Mouse (Mus musculus): Measurements from ENCODE around the gene Crbn. TPM values are rescaled to one million over a fixed set of nuclear protein-coding genes. Genes with fewer than 3 reads are reported as not detected.

The Crbn gene
- polyA plus RNA-seq, 1 experiment from 2014 or later, result 58.5 TPM

- Histone ChIP-seq H3K4me3 (no peak overlapping the region), H3K27ac (no peak overlapping the region), H3K36me3 (no peaks in the 10 kb centered on the region), H3K27me3 (replicated peaks) (no peaks in the 10 kb centered on the region), H3K9ac (no peak overlapping the region), H3K9me3 (no peaks in the 10 kb centered on the region), H3K4me1 (no peaks in the 10 kb centered on the region), H3K4me2 (replicated peaks) (no peak overlapping the region)
- no peak for ATAC-seq (ENCODE audit: low FRiP score, low read depth)
- 91% methylated on average over 3 of the region's 3 CpGs for WGBS
Observed at GRCm38 (mm10) chr6:106760473-106761218, 39.2 kb downstream of the Crbn start.

GRCm38 (mm10) chr6:106758299-106758698, 41.6 kb downstream of the Crbn start:
- WGBS, result 80% methylated on average over 3 of the region's 3 CpGs
- H3K4me1 ChIP-seq, result no peaks in the 10 kb centered on the region
- no peaks in the 10 kb centered on the region for H3K36me3 ChIP-seq
- no peak overlapping the region for H3K4me3 ChIP-seq
- H3K27me3 ChIP-seq (replicated peaks), result no peaks in the 10 kb centered on the region
- no peak for ATAC-seq (ENCODE audit: low FRiP score, low read depth)
- H3K4me2 ChIP-seq (replicated peaks), result no peak overlapping the region
- H3K9me3 ChIP-seq, result no peaks in the 10 kb centered on the region
- no peak overlapping the region for H3K27ac ChIP-seq
- no peak overlapping the region for H3K9ac ChIP-seq

GRCm38 (mm10) chr6:106750291-106750690, 49.6 kb downstream of the Crbn start:
- no peak overlapping the region for H3K9ac ChIP-seq
- no peaks in the 10 kb centered on the region for H3K9me3 ChIP-seq
- 73% methylated on average over 7 of the region's 7 CpGs for WGBS
- no peaks in the 10 kb centered on the region for H3K27me3 ChIP-seq (replicated peaks)
- no peaks in the 10 kb centered on the region for H3K4me1 ChIP-seq
- H3K36me3 ChIP-seq, result no peaks in the 10 kb centered on the region
- H3K4me2 ChIP-seq (replicated peaks), result no peak overlapping the region
- no peak overlapping the region for H3K27ac ChIP-seq
- H3K4me3 ChIP-seq, result no peak overlapping the region
- no peak for ATAC-seq (ENCODE audit: low FRiP score, low read depth)

GRCm38 (mm10) chr6:106748887-106749388, 50.9 kb downstream of the Crbn start, which contains the start of gene Il5ra:
TSS of gene Il5ra (minus strand) at chr6:106749037.
- Histone ChIP-seq H3K9me3 (no peaks in the 10 kb centered on the region), H3K9ac (no peak within 1 kb of the TSS), H3K27me3 (replicated peaks) (no peaks in the 10 kb centered on the region), H3K4me3 (no peak within 1 kb of the TSS), H3K4me1 (no peaks in the 10 kb centered on the region), H3K4me2 (replicated peaks) (no peak within 1 kb of the TSS), H3K36me3 (no peaks in the 10 kb centered on the region), H3K27ac (no peak within 1 kb of the TSS)
- ATAC-seq (ENCODE audit: low FRiP score, low read depth), result no peak
- 82% methylated on average over 6 of the region's 6 CpGs for WGBS

- Histone ChIP-seq H3K27ac (no peak overlapping the region), H3K4me1 (no peaks in the 10 kb centered on the region), H3K4me2 (replicated peaks) (no peak overlapping the region), H3K36me3 (no peaks in the 10 kb centered on the region), H3K4me3 (no peak overlapping the region), H3K9ac (no peak overlapping the region), H3K27me3 (replicated peaks) (no peaks in the 10 kb centered on the region), H3K9me3 (no peaks in the 10 kb centered on the region)
- no peak for ATAC-seq (ENCODE audit: low FRiP score, low read depth)
- 86% methylated on average over 3 of the region's 3 CpGs for WGBS
Observed at GRCm38 (mm10) chr6:106747804-106748203, 52.1 kb downstream of the Crbn start.

GRCm38 (mm10) chr6:106747251-106747650, 52.6 kb downstream of the Crbn start:
- Histone ChIP-seq H3K27me3 (replicated peaks) (no peaks in the 10 kb centered on the region), H3K9ac (no peak overlapping the region), H3K4me2 (replicated peaks) (no peak overlapping the region), H3K4me1 (no peaks in the 10 kb centered on the region), H3K9me3 (no peaks in the 10 kb centered on the region), H3K4me3 (no peak overlapping the region), H3K36me3 (no peaks in the 10 kb centered on the region), H3K27ac (no peak overlapping the region)
- WGBS, result 93% methylated on average over 5 of the region's 5 CpGs
- no peak for ATAC-seq (ENCODE audit: low FRiP score, low read depth)

GRCm38 (mm10) chr6:106745673-106746394, 54.0 kb downstream of the Crbn start:
- H3K4me3 ChIP-seq, result no peak overlapping the region
- H3K27ac ChIP-seq, result no peak overlapping the region
- no peak overlapping the region for H3K4me2 ChIP-seq (replicated peaks)
- H3K9me3 ChIP-seq, result no peaks in the 10 kb centered on the region
- H3K4me1 ChIP-seq, result no peaks in the 10 kb centered on the region
- 83% methylated on average over 7 of the region's 7 CpGs for WGBS
- ATAC-seq (ENCODE audit: low FRiP score, low read depth), result no peak
- no peak overlapping the region for H3K9ac ChIP-seq
- no peaks in the 10 kb centered on the region for H3K27me3 ChIP-seq (replicated peaks)
- no peaks in the 10 kb centered on the region for H3K36me3 ChIP-seq

GRCm38 (mm10) chr6:106743556-106744233, 56.2 kb downstream of the Crbn start:
- Histone ChIP-seq H3K9me3 (no peaks in the 10 kb centered on the region), H3K4me1 (no peaks in the 10 kb centered on the region), H3K27ac (no peak overlapping the region), H3K27me3 (replicated peaks) (no peaks in the 10 kb centered on the region), H3K36me3 (no peaks in the 10 kb centered on the region), H3K4me2 (replicated peaks) (no peak overlapping the region), H3K4me3 (no peak overlapping the region), H3K9ac (no peak overlapping the region)
- ATAC-seq (ENCODE audit: low FRiP score, low read depth), result no peak
- WGBS, result 80% methylated on average over 7 of the region's 7 CpGs

- 95% methylated on average over 1 of the region's 1 CpGs for WGBS
- Histone ChIP-seq H3K27me3 (replicated peaks) (no peaks in the 10 kb centered on the region), H3K36me3 (no peaks in the 10 kb centered on the region), H3K4me1 (no peaks in the 10 kb centered on the region), H3K4me3 (no peak overlapping the region), H3K9me3 (no peaks in the 10 kb centered on the region), H3K27ac (no peak overlapping the region), H3K9ac (no peak overlapping the region), H3K4me2 (replicated peaks) (no peak overlapping the region)
- no peak for ATAC-seq (ENCODE audit: low FRiP score, low read depth)
Observed at GRCm38 (mm10) chr6:106740244-106740825, 59.5 kb downstream of the Crbn start.

GRCm38 (mm10) chr6:106738229-106738628, 61.6 kb downstream of the Crbn start:
- Histone ChIP-seq H3K9me3 (no peaks in the 10 kb centered on the region), H3K4me2 (replicated peaks) (no peak overlapping the region), H3K4me1 (no peaks in the 10 kb centered on the region), H3K27me3 (replicated peaks) (no peaks in the 10 kb centered on the region), H3K9ac (no peak overlapping the region), H3K4me3 (no peak overlapping the region), H3K27ac (no peak overlapping the region), H3K36me3 (no peaks in the 10 kb centered on the region)
- 83% methylated on average over 3 of the region's 3 CpGs for WGBS
- no peak for ATAC-seq (ENCODE audit: low FRiP score, low read depth)

- no peak overlapping the region for H3K27ac ChIP-seq
- H3K36me3 ChIP-seq, result no peaks in the 10 kb centered on the region
- H3K4me2 ChIP-seq (replicated peaks), result no peak overlapping the region
- 86% methylated on average over 4 of the region's 4 CpGs for WGBS
- no peaks in the 10 kb centered on the region for H3K4me1 ChIP-seq
- H3K9ac ChIP-seq, result no peak overlapping the region
- H3K9me3 ChIP-seq, result no peaks in the 10 kb centered on the region
- H3K4me3 ChIP-seq, result no peak overlapping the region
- no peak for ATAC-seq (ENCODE audit: low FRiP score, low read depth)
- H3K27me3 ChIP-seq (replicated peaks), result no peaks in the 10 kb centered on the region
Observed at GRCm38 (mm10) chr6:106732563-106732962, 67.3 kb downstream of the Crbn start.

All from neural tube, embryonic 12.5 days (tissue).